Mouse (Mus musculus) layer of hippocampus, adult 18-20 months (tissue): ENCODE results near the gene Acot3. TPM values are rescaled to one million over a fixed set of nuclear protein-coding genes. Genes with fewer than 3 reads are reported as not detected.

Source experiments
- DNase-seq, 2 experiments: peaks; one replicate each; pipeline ENCODE4 v3.0.0; 2022; ENCODE audit warnings: low spot score in 2 of 2
- total RNA-seq, 2 experiments: library from RNA; stranded (reverse); gene quantifications; 2 replicates each; pipeline ENCODE4 v1.2.3; 2021

Gene Acot3
- total RNA-seq, 2 experiments from 2014 or later: 3.1 to 3.4 TPM

DNA sequence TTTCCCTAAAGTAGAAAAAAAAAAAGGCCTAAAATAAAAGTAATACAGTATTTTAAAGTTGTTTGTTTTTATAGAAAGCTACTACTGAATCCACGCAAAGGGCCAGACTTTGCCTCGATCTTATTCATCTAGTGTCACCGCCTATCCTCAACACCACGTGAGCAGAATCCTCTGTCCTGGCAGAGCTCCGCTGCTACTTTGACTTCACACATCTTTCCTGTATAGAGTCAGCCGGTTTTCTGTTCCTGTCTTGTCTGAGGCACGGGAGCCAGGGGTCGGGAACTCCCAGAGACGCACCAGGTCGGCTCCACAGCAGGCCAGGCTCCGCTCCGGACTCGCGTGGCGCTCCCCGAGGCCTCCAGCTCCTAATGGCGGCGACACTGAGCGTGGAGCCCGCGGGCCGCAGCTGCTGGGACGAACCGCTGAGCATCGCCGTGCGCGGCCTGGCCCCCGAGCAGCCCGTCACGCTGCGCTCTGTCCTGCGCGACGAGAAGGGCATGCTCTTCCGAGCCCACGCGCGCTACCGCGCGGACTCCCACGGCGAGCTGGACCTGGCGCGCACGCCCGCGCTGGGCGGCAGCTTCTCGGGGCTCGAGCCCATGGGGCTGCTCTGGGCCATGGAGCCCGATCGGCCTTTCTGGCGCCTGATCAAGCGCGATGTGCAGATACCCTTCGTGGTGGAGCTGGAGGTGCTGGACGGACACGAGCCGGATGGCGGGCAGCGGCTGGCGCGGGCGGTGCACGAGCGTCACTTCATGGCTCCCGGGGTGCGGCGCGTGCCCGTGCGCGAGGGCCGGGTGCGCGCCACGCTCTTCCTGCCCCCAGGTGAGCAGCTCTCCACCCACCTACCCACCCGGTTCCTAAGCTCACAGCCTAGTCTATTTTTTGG is 48.9 kb downstream of the Acot3 start, which contains the start of gene Acot6:
Gene Acot6, plus strand, starts transcription at position 51 of the 889 bp plus-strand sequence.
- DNase-seq: peak; percentile 18 to 49

DNA sequence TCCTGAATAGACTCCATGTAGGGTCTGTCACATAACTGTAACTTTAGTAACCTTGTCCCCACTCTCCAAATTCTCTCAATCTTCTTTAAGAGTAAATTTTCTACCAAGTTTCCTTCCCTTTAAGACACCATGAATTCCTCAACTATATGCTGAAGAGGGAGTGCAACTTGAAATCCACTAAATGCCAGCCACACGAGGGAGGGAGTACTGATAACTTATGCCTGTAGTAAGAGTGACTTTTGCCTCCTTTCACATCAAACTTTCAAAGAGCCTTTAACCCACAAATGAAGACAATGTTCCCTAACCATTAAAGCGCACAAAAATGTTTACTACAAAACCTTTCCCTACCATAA is 49.5 kb downstream of the Acot3 start:
- DNase-seq: no peak

DNA sequence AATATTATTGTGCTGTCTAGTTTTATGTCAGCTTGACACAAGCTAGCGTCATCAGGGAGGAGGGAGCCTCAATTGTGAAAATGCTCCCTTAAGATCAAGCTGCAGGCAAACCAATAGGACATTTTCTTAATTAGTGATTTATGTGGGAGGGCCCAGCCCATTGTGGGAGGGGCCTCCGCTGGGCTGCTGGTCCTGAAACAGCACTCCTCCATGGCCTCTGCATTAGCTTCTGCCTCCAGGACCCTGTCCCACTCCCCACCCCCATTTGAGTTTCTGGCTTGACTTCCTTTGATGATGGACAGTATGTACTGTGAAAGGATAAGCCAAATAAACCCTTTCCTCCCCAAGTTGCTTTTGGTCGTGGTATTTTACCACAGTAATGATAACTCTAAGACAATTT is 55.1 kb downstream of the Acot3 start:
- DNase-seq: no peak

DNA sequence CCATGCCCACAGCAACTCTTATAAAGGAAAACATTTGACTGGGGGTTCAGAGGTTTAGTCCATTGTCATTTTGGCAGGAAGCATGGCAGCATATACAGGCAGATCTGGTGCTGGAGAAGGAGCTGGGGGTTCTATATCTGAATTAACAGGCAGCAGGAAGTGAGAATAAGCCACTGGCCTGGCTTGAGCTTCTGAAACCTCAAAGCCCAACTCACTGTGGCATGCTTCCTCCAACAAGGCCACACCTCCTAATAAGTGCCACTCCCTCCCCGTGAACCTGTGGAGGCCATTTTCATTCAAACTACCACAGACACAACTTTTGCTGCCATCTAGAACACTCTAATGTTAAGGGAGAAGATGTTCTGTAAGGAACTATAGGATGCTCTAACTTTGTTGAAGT is 55.7 kb downstream of the Acot3 start:
- DNase-seq: no peak

DNA sequence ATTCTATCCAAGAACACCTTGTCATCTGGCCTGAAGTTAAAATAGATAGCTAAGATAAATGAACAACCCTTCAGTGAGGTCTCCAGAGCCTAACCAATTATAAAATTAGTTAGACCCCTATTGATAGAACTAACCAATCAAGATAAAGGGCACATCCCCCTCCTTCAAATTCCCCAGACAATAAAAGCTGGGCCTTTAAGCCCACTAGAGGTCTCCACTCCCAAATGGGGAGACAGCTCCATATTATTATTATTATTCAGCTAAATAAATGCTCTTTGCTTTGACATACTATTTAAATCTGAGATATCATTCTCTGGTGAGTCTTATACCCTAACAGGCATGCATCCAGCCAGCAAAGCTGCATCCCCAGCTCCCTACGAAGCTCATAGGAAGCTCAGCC is 58.0 kb downstream of the Acot3 start:
- no peak for DNase-seq

Other genes starting within 250 kb of the Acot3 start
- 10 to 100 TPM; 38.0 TPM for gene Numb, start 130.2 kb upstream of the Acot3 start, total RNA-seq
- gene Riox1, start 101.5 kb upstream of the Acot3 start, total RNA-seq: 10 to 100 TPM; 15.7 to 16.9 TPM
- under 1 TPM in 1 of 2 experiments, not detected in 1; 0.10 TPM for gene Heatr4, start 67.3 kb upstream of the Acot3 start, total RNA-seq
- gene Acot2, start 64.3 kb upstream of the Acot3 start, total RNA-seq: 10 to 100 TPM; 15.8 to 17.2 TPM
- gene Acot1, start 42.7 kb upstream of the Acot3 start, total RNA-seq: 10 to 100 TPM; 21.0 to 28.4 TPM
- gene Acot4, start 13.8 kb upstream of the Acot3 start, total RNA-seq: 1 to 10 TPM; 2.7 to 3.9 TPM
- 1 to 10 TPM in 1 of 2 experiments, not detected in 1; 1.3 TPM for gene Gm49366, start 13.2 kb upstream of the Acot3 start, total RNA-seq
- 1 to 10 TPM; 6.0 to 6.5 TPM for gene Acot5, start 17.2 kb downstream of the Acot3 start, total RNA-seq
- gene Acot6, start 48.5 kb downstream of the Acot3 start, total RNA-seq: 1 to 10 TPM; 5.2 to 5.5 TPM
- gene Dnal1, start 62.2 kb downstream of the Acot3 start, total RNA-seq: 10 to 100 TPM; 96.6 to 97.1 TPM
- gene Pnma1, start 96.3 kb downstream of the Acot3 start, total RNA-seq: 1 to 10 TPM; 2.9 to 3.0 TPM
- gene Elmsan1, start 166.7 kb downstream of the Acot3 start, total RNA-seq: 10 to 100 TPM; 26.9 to 31.3 TPM
- gene Ptgr2, start 233.1 kb downstream of the Acot3 start, total RNA-seq: 10 to 100 TPM; 38.7 to 41.7 TPM